Mouse (Mus musculus): ENCODE data around the gene Tomt. TPM values are rescaled to one million over a fixed set of nuclear protein-coding genes. Genes with fewer than 3 reads are reported as not detected.

The Tomt gene
- polyA plus RNA-seq, 1 experiment: 0.19 TPM

DNA sequence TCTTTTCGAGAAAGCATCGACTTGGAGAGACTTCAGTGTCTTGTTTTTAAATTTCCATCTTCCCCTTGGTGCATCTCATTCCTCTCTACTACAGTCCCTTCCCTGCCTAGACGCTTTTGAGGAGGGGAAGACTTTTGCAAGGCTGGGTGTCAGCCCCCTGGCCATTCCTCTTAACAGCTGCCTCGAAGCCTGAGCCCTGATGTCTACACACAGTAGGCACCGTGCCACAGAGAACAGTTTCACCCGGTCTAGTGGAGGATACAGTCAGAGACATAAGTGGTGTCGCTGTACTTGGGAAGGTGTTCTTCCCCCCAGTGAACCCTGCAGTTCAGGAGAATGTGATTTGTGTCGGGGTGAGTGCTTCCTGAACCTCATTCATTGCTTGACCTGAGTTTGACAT, 537 bp upstream of the Tomt start:
- TF ChIP-seq CTCF (IDR thresholded peaks at IDR 0.05; ENCODE audit: extremely low read depth, insufficient read depth, low read length): no peak
- TF ChIP-seq POLR2A (IDR thresholded peaks at IDR 0.05; ENCODE audit: extremely low read depth, insufficient read depth, low read length): no peak
- H3K27ac ChIP-seq (ENCODE audit: insufficient read depth, low read length): no peak overlapping the region
- peaks cover 5% of the 10 kb centered on the region for H3K4me1 ChIP-seq (ENCODE audit: control insufficient read depth, insufficient read depth, low read length)
- H3K4me3 ChIP-seq (ENCODE audit: insufficient read depth, low read length): peak overlapping the region; percentile 27

- peaks cover 5% of the 10 kb centered on the region for H3K4me1 ChIP-seq (ENCODE audit: control insufficient read depth, insufficient read depth, low read length)
- H3K27ac ChIP-seq (ENCODE audit: insufficient read depth, low read length): peak within 1 kb of the TSS; percentile 77
- TF ChIP-seq CTCF (IDR thresholded peaks at IDR 0.05; ENCODE audit: extremely low read depth, insufficient read depth, low read length) (no peak), POLR2A (IDR thresholded peaks at IDR 0.05; ENCODE audit: extremely low read depth, insufficient read depth, low read length) (peak; percentile 92)
- H3K4me3 ChIP-seq (ENCODE audit: insufficient read depth, low read length): peak within 1 kb of the TSS; percentile 27
Measured at GRCm38 (mm10) chr7:101905561-101906286, 435 bp downstream of the Tomt start, which contains the start of gene Lamtor1. Lamtor1 (plus strand) TSS chr7:101905904.

GRCm38 (mm10) chr7:101902846-101903245, 3.3 kb downstream of the Tomt start:
- TF ChIP-seq CTCF (IDR thresholded peaks at IDR 0.05; ENCODE audit: extremely low read depth, insufficient read depth, low read length): no peak
- no peak for TF ChIP-seq POLR2A (IDR thresholded peaks at IDR 0.05; ENCODE audit: extremely low read depth, insufficient read depth, low read length)
- H3K4me1 ChIP-seq (ENCODE audit: control insufficient read depth, insufficient read depth, low read length): peaks cover 3% of the 10 kb centered on the region
- no peak overlapping the region for H3K27ac ChIP-seq (ENCODE audit: insufficient read depth, low read length)
- no peak overlapping the region for H3K4me3 ChIP-seq (ENCODE audit: insufficient read depth, low read length)

DNA sequence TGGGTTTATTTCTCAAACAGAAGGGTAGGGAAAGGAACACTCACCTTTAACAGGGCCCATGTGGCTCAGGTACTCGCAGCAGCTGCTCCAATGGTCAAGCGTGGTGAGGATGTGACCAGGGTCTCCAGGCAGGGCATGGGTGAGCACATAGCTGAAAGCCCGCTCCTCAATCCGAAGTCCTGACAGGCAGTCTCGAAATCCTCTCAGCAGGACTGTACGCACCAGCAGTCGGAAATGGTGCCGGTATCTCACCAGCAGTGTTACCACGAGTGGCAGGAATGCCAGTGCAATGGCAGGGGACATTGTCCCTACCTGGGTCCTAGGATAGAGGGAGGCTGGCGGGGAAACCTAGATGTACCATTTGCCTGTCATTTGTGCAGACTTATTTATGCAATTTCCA, 4.2 kb downstream of the Tomt start:
- H3K27ac ChIP-seq (ENCODE audit: insufficient read depth, low read length): no peak overlapping the region
- no peak overlapping the region for H3K4me3 ChIP-seq (ENCODE audit: insufficient read depth, low read length)
- peaks cover 5% of the 10 kb centered on the region for H3K4me1 ChIP-seq (ENCODE audit: control insufficient read depth, insufficient read depth, low read length)
- TF ChIP-seq POLR2A (IDR thresholded peaks at IDR 0.05; ENCODE audit: extremely low read depth, insufficient read depth, low read length) (no peak), CTCF (IDR thresholded peaks at IDR 0.05; ENCODE audit: extremely low read depth, insufficient read depth, low read length) (no peak)

- 0 out of 2 replicates have a peak overlapping the region, but pooled peaks have one; percentile 12 for H3K27ac ChIP-seq (ENCODE audit: insufficient read depth, low read length)
- H3K4me3 ChIP-seq (ENCODE audit: insufficient read depth, low read length): no peak overlapping the region
- TF ChIP-seq CTCF (IDR thresholded peaks at IDR 0.05; ENCODE audit: extremely low read depth, insufficient read depth, low read length) (no peak), POLR2A (IDR thresholded peaks at IDR 0.05; ENCODE audit: extremely low read depth, insufficient read depth, low read length) (no peak)
- H3K4me1 ChIP-seq (ENCODE audit: control insufficient read depth, insufficient read depth, low read length): 0 out of 2 replicates have a peak, but pooled peaks cover 1% of the 10 kb centered on the region
Measured at GRCm38 (mm10) chr7:101900331-101901097, 5.6 kb downstream of the Tomt start.

DNA sequence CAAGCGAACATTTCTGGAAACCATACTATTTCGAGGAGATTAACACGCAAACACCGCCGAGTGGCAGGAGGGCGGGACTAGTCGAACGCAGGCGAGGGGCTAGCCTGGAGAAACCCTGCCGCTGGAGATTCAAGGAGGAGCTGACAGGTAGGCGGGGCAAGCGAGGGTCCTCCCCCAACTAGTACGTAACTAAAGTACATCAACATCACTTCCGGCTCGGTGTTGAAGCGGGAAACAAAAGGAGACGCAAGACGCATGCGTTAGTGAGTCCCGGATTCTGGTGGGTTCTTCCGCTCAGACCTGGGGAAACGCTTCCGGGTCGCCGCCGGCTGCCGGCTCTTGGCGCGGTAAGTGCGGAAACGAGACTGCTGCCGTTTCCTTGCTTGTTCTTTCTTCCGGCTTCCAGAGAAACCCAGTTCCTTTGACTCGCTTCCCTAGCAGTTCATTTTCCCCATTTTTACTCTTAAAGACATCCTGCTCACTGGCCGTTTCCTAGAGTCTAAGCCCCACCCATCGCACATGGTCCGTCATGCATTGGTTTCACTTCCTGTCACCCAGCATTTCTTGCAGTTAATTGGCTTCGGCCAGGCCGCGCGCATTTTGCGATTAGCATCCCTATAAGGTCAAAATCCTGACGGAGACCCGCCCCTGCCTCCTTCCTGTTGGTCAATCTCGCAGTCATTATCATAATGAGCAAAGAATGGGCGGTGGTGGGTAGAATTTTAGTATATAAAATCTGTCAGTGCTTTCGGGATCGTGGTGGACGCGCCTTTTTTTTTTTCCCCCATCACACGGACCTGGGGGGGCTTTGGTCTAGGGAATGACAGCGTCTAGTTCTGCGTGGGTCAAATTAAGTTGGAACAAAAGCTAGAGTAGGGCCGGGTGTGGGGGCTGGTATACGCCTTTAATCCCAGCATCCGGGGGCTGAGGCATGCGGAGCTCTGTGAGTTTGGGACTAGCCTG, 9.8 kb downstream of the Tomt start:
- peak overlapping the region; percentile 61 for H3K27ac ChIP-seq (ENCODE audit: insufficient read depth, low read length)
- peak overlapping the region; percentile 53 for H3K4me3 ChIP-seq (ENCODE audit: insufficient read depth, low read length)
- TF ChIP-seq CTCF (IDR thresholded peaks at IDR 0.05; ENCODE audit: extremely low read depth, insufficient read depth, low read length): no peak
- peak; percentile 89; the same call in 1 of the 2 replicates for TF ChIP-seq POLR2A (IDR thresholded peaks at IDR 0.05; ENCODE audit: extremely low read depth, insufficient read depth, low read length)
- 0 out of 2 replicates have a peak, but pooled peaks cover 1% of the 10 kb centered on the region for H3K4me1 ChIP-seq (ENCODE audit: control insufficient read depth, insufficient read depth, low read length)

DNA sequence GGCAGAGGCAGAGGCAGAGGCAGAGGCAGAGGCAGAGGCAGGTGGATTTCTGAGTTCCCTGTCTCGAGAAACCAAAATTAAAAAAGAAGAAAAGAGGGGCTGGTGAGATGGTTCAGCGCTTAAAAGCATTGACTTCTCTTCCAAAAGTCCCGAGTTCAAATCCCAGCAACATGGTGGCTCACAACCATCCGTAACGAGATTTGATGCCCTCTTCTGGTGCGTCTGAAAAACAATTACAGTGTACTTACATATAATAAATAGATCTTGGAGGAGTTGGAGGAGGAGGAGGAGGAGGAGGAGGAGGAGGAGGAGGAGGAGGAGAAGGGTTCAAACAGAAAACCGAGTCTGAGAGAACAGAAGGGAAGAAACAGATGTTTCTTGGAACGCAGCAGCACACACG, 10.5 kb downstream of the Tomt start:
- Histone ChIP-seq H3K4me3 (ENCODE audit: insufficient read depth, low read length) (peak overlapping the region; percentile 53), H3K27ac (ENCODE audit: insufficient read depth, low read length) (peak overlapping the region; percentile 61), H3K4me1 (ENCODE audit: control insufficient read depth, insufficient read depth, low read length) (0 out of 2 replicates have a peak, but pooled peaks cover 1% of the 10 kb centered on the region)
- TF ChIP-seq POLR2A (IDR thresholded peaks at IDR 0.05; ENCODE audit: extremely low read depth, insufficient read depth, low read length) (no peak), CTCF (IDR thresholded peaks at IDR 0.05; ENCODE audit: extremely low read depth, insufficient read depth, low read length) (0 out of 2 replicates have a peak, but pooled peaks have one; percentile 8)

- Histone ChIP-seq H3K27ac (ENCODE audit: insufficient read depth, low read length) (no peak overlapping the region), H3K4me1 (ENCODE audit: control insufficient read depth, insufficient read depth, low read length) (no peaks in the 10 kb centered on the region), H3K4me3 (ENCODE audit: insufficient read depth, low read length) (no peak overlapping the region)
- no peak for TF ChIP-seq CTCF (IDR thresholded peaks at IDR 0.05; ENCODE audit: extremely low read depth, insufficient read depth, low read length)
- TF ChIP-seq POLR2A (IDR thresholded peaks at IDR 0.05; ENCODE audit: extremely low read depth, insufficient read depth, low read length): no peak
Measured at GRCm38 (mm10) chr7:101888460-101888859, 17.7 kb downstream of the Tomt start.

- TF ChIP-seq CTCF (IDR thresholded peaks at IDR 0.05; ENCODE audit: extremely low read depth, insufficient read depth, low read length) (no peak), POLR2A (IDR thresholded peaks at IDR 0.05; ENCODE audit: extremely low read depth, insufficient read depth, low read length) (no peak)
- Histone ChIP-seq H3K4me1 (ENCODE audit: control insufficient read depth, insufficient read depth, low read length) (no peaks in the 10 kb centered on the region), H3K4me3 (ENCODE audit: insufficient read depth, low read length) (no peak overlapping the region), H3K27ac (ENCODE audit: insufficient read depth, low read length) (no peak overlapping the region)
Measured at GRCm38 (mm10) chr7:101886274-101886673, 19.9 kb downstream of the Tomt start.
